Mouse (Mus musculus) stomach, embryonic 16.5 days (tissue): Measurements from ENCODE around the gene Xlr4c. TPM values are rescaled to one million over a fixed set of nuclear protein-coding genes. Genes with fewer than 3 reads are reported as not detected.
A peak's percentile ranks its signal among the peaks of the same experiment; 100 is the strongest.
"Not testable (repeated sequence)": the region's sequence is repeated elsewhere in the genome, so short reads cannot be mapped to it uniquely, and the experiment has no call there.

ENCODE experiments used
- ATAC-seq: fragments of 200-750 bp; cut with Nextera tagmentation; 2 replicates; pipeline ENCODE4 v1.8.0; 2017; ENCODE audit warnings: moderate number of reproducible peaks, moderate TSS enrichment; ENCODE audit not compliant: insufficient read depth, low FRiP score
- H3K27ac ChIP-seq: fragments of 300-500 bp; sonication (generic); 2 replicates; pipeline ENCODE4 v1.5.1; 2014; ENCODE audit warnings: low read length
- H3K27me3 ChIP-seq: fragments of 300-500 bp; sonication (generic); 2 replicates; pipeline ENCODE4 v1.6.1; 2014; ENCODE audit warnings: low read length, control low read depth, mixed read lengths; ENCODE audit not compliant: control insufficient read depth, insufficient read depth
- H3K36me3 ChIP-seq: fragments of 300-500 bp; sonication (generic); 2 replicates; pipeline ENCODE4 v1.6.1; 2014; ENCODE audit warnings: low read length; ENCODE audit not compliant: control insufficient read depth, insufficient read depth
- H3K4me1 ChIP-seq: fragments of 300-500 bp; sonication (generic); 2 replicates; pipeline ENCODE4 v1.6.1; 2014; ENCODE audit warnings: low read length, control low read depth, mixed read lengths; ENCODE audit not compliant: control insufficient read depth, insufficient read depth
- H3K4me2 ChIP-seq: fragments of 300-500 bp; sonication (generic); 2 replicates; pipeline ENCODE4 v1.6.1; 2014; ENCODE audit warnings: low read depth, low read length, mixed read lengths
- H3K4me3 ChIP-seq: fragments of 300-500 bp; sonication (generic); replicated peaks from 2 replicates; pipeline ENCODE4 v1.5.1; 2014; ENCODE audit warnings: mild to moderate bottlenecking, low read length
- H3K9ac ChIP-seq: fragments of 300-500 bp; sonication (generic); 2 replicates; pipeline ENCODE4 v1.6.1; 2014; ENCODE audit warnings: low read length
- H3K9me3 ChIP-seq: fragments of 300-500 bp; sonication (generic); replicated peaks from 2 replicates; pipeline ENCODE4 v1.6.1; 2016; ENCODE audit warnings: low read length, control low read depth; ENCODE audit not compliant: control insufficient read depth
- WGBS: fragments of 180-500 bp; shearing (Covaris S2); extraction: QIAGEN DNeasy Blood & Tissue Kit; methylation state at CpG from one replicate; pipeline ENCODE4 v1.1.7; 2014; 5-methylcytosine and 5-hydroxymethylcytosine counted together
- polyA plus RNA-seq: library from polyadenylated mRNA; unstranded; fragments of >200 nt; fragmentation: Nextera tagmentation; extraction: Ambion mirVana; gene quantifications from 2 replicates; pipeline ENCODE4 v1.2.1, GENCODE M21; 2015

Xlr4c gene
- polyA plus RNA-seq, result 0.67 and 0.93 TPM in 2 replicates

GRCm38 (mm10) chrX:73242821-73243325, at the start of gene Xlr4c:
Xlr4c (minus strand) TSS chrX:73243130.
- H3K4me3 ChIP-seq, H3K4me2 ChIP-seq, ATAC-seq, H3K27ac ChIP-seq, H3K4me1 ChIP-seq, H3K9me3 ChIP-seq, H3K36me3 ChIP-seq, H3K27me3 ChIP-seq, H3K9ac ChIP-seq: not testable (repeated sequence)
- 89% methylated on average over 12 of the region's 14 CpGs for WGBS

- not testable (repeated sequence) for H3K9me3 ChIP-seq, H3K27ac ChIP-seq, H3K4me2 ChIP-seq, ATAC-seq, H3K4me3 ChIP-seq, H3K27me3 ChIP-seq, H3K4me1 ChIP-seq, H3K36me3 ChIP-seq, H3K9ac ChIP-seq
- WGBS, result 93% methylated on average over 14 of the region's 14 CpGs
Observed at GRCm38 (mm10) chrX:73265270-73265669, 22.3 kb upstream of the Xlr4c start, which contains the start of gene Xlr3c. Xlr3c (minus strand) TSS chrX:73265390.

GRCm38 (mm10) chrX:73262428-73262827, 19.5 kb upstream of the Xlr4c start:
- not testable (repeated sequence) for H3K27ac ChIP-seq, H3K36me3 ChIP-seq, H3K9ac ChIP-seq, ATAC-seq, H3K27me3 ChIP-seq, H3K9me3 ChIP-seq, H3K4me2 ChIP-seq, H3K4me1 ChIP-seq, H3K4me3 ChIP-seq
- WGBS, result 70% methylated on average over 1 of the region's 2 CpGs

- Histone ChIP-seq H3K27ac (no peak overlapping the region), H3K4me2 (peak overlapping the region; percentile 66), H3K9me3 (no peaks in the 10 kb centered on the region), H3K4me3 (peak overlapping the region; percentile 63), H3K27me3 (no peaks in the 10 kb centered on the region), H3K9ac (peak overlapping the region; percentile 77), H3K36me3 (no peaks in the 10 kb centered on the region), H3K4me1 (no peaks in the 10 kb centered on the region)
- ATAC-seq, result no peak
- 25% methylated on average over 3 of the region's 3 CpGs for WGBS
Observed at GRCm38 (mm10) chrX:73229288-73229687, 13.6 kb downstream of the Xlr4c start.

- peak overlapping the region; percentile 77 for H3K9ac ChIP-seq
- H3K4me3 ChIP-seq, result peak overlapping the region; percentile 63
- no peaks in the 10 kb centered on the region for H3K4me1 ChIP-seq
- H3K9me3 ChIP-seq, result no peaks in the 10 kb centered on the region
- peak; percentile 56; the same call in 1 of the 2 replicates for ATAC-seq
- H3K4me2 ChIP-seq, result peak overlapping the region; percentile 66
- H3K27ac ChIP-seq, result peak overlapping the region; percentile 89
- WGBS, result 9% methylated on average over 39 of the region's 51 CpGs
- no peaks in the 10 kb centered on the region for H3K36me3 ChIP-seq
- no peaks in the 10 kb centered on the region for H3K27me3 ChIP-seq
Observed at GRCm38 (mm10) chrX:73228606-73229214, 14.2 kb downstream of the Xlr4c start.

GRCm38 (mm10) chrX:73227914-73228605, 14.9 kb downstream of the Xlr4c start, which contains the start of gene F8a:
F8a (plus strand) TSS chrX:73228291.
- H3K36me3 ChIP-seq, result no peaks in the 10 kb centered on the region
- 21% methylated on average over 37 of the region's 39 CpGs for WGBS
- H3K9ac ChIP-seq, result peak within 1 kb of the TSS; percentile 77
- ATAC-seq, result peak; percentile 96
- no peaks in the 10 kb centered on the region for H3K4me1 ChIP-seq
- peak within 1 kb of the TSS; percentile 89 for H3K27ac ChIP-seq
- peak within 1 kb of the TSS; percentile 63 for H3K4me3 ChIP-seq
- no peaks in the 10 kb centered on the region for H3K9me3 ChIP-seq
- peak within 1 kb of the TSS; percentile 66 for H3K4me2 ChIP-seq
- no peaks in the 10 kb centered on the region for H3K27me3 ChIP-seq

- no peaks in the 10 kb centered on the region for H3K27me3 ChIP-seq
- H3K4me3 ChIP-seq, result no peak overlapping the region
- H3K4me2 ChIP-seq, result no peak overlapping the region
- no peak overlapping the region for H3K9ac ChIP-seq
- no peak overlapping the region for H3K27ac ChIP-seq
- WGBS, result 45% methylated on average over 1 of the region's 1 CpGs
- no peak for ATAC-seq
- no peaks in the 10 kb centered on the region for H3K36me3 ChIP-seq
- no peaks in the 10 kb centered on the region for H3K4me1 ChIP-seq
- no peaks in the 10 kb centered on the region for H3K9me3 ChIP-seq
Observed at GRCm38 (mm10) chrX:73225365-73225764, 17.6 kb downstream of the Xlr4c start.

- not testable (repeated sequence) for ATAC-seq
Observed at GRCm38 (mm10) chrX:73213819-73214564, 28.9 kb downstream of the Xlr4c start, which contains the start of gene Xlr4b. Xlr4b (plus strand) TSS chrX:73214333.

GRCm38 (mm10) chrX:73191934-73192333, 51.0 kb downstream of the Xlr4c start, which contains the start of gene Xlr3b:
Xlr3b (plus strand) TSS chrX:73192207.
- not testable (repeated sequence) for H3K27me3 ChIP-seq, H3K36me3 ChIP-seq, H3K4me2 ChIP-seq, H3K4me1 ChIP-seq, H3K9me3 ChIP-seq, H3K4me3 ChIP-seq, H3K9ac ChIP-seq, ATAC-seq, H3K27ac ChIP-seq
- WGBS, result 81% methylated on average over 12 of the region's 12 CpGs

More at GRCm38 (mm10) chrX:73213819-73214564, 28.9 kb downstream of the Xlr4c start, which contains the start of gene Xlr4b:
- not testable (repeated sequence) for H3K9me3 ChIP-seq, H3K9ac ChIP-seq, H3K4me2 ChIP-seq, H3K4me1 ChIP-seq, H3K4me3 ChIP-seq, H3K27ac ChIP-seq, H3K27me3 ChIP-seq, H3K36me3 ChIP-seq
- 71% methylated on average over 10 of the region's 19 CpGs for WGBS
